Mouse (Mus musculus) liver, embryonic 14.5 days (tissue): ENCODE data around the gene 4931429L15Rik. TPM values are rescaled to one million over a fixed set of nuclear protein-coding genes. Genes with fewer than 3 reads are reported as not detected.
"Not testable (repeated sequence)": the region's sequence is repeated elsewhere in the genome, so short reads cannot be mapped to it uniquely, and the experiment has no call there.

Experiments
- ATAC-seq: fragments of 200-750 bp; cut with Nextera tagmentation; 2 replicates; pipeline ENCODE4 v1.8.0; 2017; ENCODE audit warnings: moderate number of reproducible peaks, mild to moderate bottlenecking, moderate library complexity; ENCODE audit not compliant: insufficient read depth
- DNase-seq, 3 experiments: peaks; one replicate each; pipeline ENCODE4 v3.0.0-alpha.2; 2012 to 2013; ENCODE audit warnings: low read depth in 3 of 3, low spot score in 3 of 3
- H3K27ac ChIP-seq: fragments of 300-500 bp; sonication (generic); 2 replicates; pipeline ENCODE4 v1.5.1; 2014; ENCODE audit warnings: moderate library complexity, mild to moderate bottlenecking, control low read depth, inconsistent platforms
- H3K27me3 ChIP-seq: fragments of 300-500 bp; sonication (generic); 2 replicates; pipeline ENCODE4 v1.6.1; 2014; ENCODE audit warnings: mild to moderate bottlenecking, low read length, moderate library complexity; ENCODE audit not compliant: control insufficient read depth, insufficient read depth
- H3K36me3 ChIP-seq: fragments of 300-500 bp; sonication (generic); replicated peaks from 2 replicates; pipeline ENCODE4 v1.6.1; 2014; ENCODE audit warnings: low read depth; ENCODE audit not compliant: control insufficient read depth, insufficient read depth
- H3K4me1 ChIP-seq, 2 experiments: fragments of 200-500 bp in 1 of 2; fragments of 300-500 bp in 1 of 2; sonication (generic) in 1 of 2; replicated peaks; 2 replicates each; pipeline ENCODE4 v1.6.1; 2012 to 2014; ENCODE audit warnings: antibody characterized with exemption in 1 of 2, inconsistent platforms in 1 of 2, low read length in 1 of 2; ENCODE audit not compliant: control insufficient read depth in 2 of 2, insufficient read depth in 2 of 2
- H3K4me2 ChIP-seq: fragments of 300-500 bp; sonication (generic); 2 replicates; pipeline ENCODE4 v1.6.1; 2014; ENCODE audit warnings: low read depth, mild to moderate bottlenecking, control low read depth, moderate library complexity
- H3K4me3 ChIP-seq, 2 experiments: fragments of 200-500 bp in 1 of 2; fragments of 300-500 bp in 1 of 2; sonication (generic) in 1 of 2; 2 replicates each; pipeline ENCODE4 v1.5.1; 2012 to 2014; ENCODE audit warnings: low read depth in 2 of 2, low read length in 2 of 2, mild to moderate bottlenecking in 2 of 2, control low read depth in 1 of 2, inconsistent platforms in 1 of 2, moderate library complexity in 1 of 2; ENCODE audit not compliant: insufficient read depth in 1 of 2
- H3K9ac ChIP-seq: fragments of 300-500 bp; sonication (generic); replicated peaks from 2 replicates; pipeline ENCODE4 v1.6.1; 2014; ENCODE audit warnings: mild to moderate bottlenecking, control low read depth, moderate library complexity
- H3K9me3 ChIP-seq: fragments of 300-500 bp; sonication (generic); 2 replicates; pipeline ENCODE4 v1.6.1; 2016; ENCODE audit warnings: low read length, mixed read lengths; ENCODE audit not compliant: control insufficient read depth
- CTCF ChIP-seq: IDR thresholded peaks from 2 replicates; pipeline ENCODE4 v1.5.1; 2016; ENCODE audit warnings: antibody characterized with exemption, low read depth, control low read depth
- EP300 ChIP-seq: IDR thresholded peaks from 2 replicates; pipeline ENCODE4 v1.6.1; 2016; ENCODE audit warnings: antibody characterized with exemption, low read depth
- WGBS: fragments of 180-500 bp; shearing (Covaris S2); extraction: QIAGEN DNeasy Blood & Tissue Kit; methylation state at CpG from one replicate; pipeline ENCODE4 v1.1.7; 2014; ENCODE audit not compliant: insufficient replicate concordance; 5-methylcytosine and 5-hydroxymethylcytosine counted together
- polyA plus RNA-seq, 2 experiments: library from polyadenylated mRNA; depleted of rRNA in 1 of 2; stranded (reverse) in 1 of 2; unstranded in 1 of 2; fragments of >200 nt; fragmentation: Nextera tagmentation in 1 of 2; extraction: Ambion mirVana in 1 of 2; gene quantifications; 2 replicates each; pipeline versions ENCODE4 v1.2.1 to v1.2.3; 2012 to 2014

The 4931429L15Rik gene
- not detected in 2 replicates for polyA plus RNA-seq (2012; rRNA removed)
- polyA plus RNA-seq (2014; fragmentation: Nextera tagmentation; extraction: Ambion mirVana), result not detected in 2 replicates

DNA sequence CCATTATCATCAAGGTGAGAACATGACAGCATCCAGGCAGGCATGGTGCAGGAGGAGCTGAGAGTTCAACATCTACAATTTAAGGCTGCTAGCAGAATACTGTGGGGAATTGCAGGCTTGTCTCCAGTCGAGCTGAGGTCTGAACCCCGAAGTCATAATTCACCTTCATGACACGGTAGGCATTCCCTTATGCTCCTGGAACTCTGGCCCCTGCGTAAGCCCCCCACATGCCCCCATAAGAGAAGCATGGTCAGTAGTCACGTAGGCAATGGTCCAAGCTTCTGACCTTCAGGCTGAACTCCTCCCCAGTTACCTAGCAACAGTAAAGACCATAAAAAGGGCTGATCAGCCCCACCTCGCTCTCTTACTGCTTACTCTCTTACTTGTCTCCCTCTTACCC is at the start of gene 4931429L15Rik:
Gene 4931429L15Rik (minus strand): TSS at position 101 of the 400 bp plus-strand sequence.
- not testable (repeated sequence) for H3K4me3 ChIP-seq, ATAC-seq, H3K27ac ChIP-seq, H3K36me3 ChIP-seq, H3K9ac ChIP-seq, H3K9me3 ChIP-seq, H3K4me1 ChIP-seq, H3K27me3 ChIP-seq, H3K4me2 ChIP-seq, DNase-seq
- 55% methylated on average over 6 of the region's 6 CpGs for WGBS

DNA sequence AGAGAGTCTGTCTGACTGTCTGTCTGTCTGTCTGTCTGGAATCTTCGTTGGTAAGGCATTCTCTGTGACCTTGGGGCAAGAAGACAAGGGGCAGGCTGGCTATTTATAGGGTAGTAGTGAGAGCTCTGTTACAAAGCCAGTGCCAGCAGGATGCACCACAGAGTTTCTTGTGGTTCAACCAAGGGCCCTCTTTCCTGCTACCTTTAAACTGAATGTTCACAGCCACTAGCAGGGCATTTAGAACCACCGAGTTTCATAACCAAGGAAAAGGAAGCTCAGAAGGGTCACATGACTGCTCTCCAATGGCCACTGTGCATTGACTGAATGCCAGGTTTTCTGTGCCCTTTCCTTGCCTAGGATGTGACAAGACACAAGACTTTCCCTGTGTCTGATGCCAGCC is 42.7 kb upstream of the 4931429L15Rik start:
- Histone ChIP-seq H3K9ac (no peak overlapping the region), H3K27me3 (no peaks in the 10 kb centered on the region), H3K27ac (no peak overlapping the region), H3K4me2 (no peak overlapping the region), H3K36me3 (no peaks in the 10 kb centered on the region), H3K4me1 (no peaks in the 10 kb centered on the region), H3K4me3 (no peak overlapping the region), H3K9me3 (no peaks in the 10 kb centered on the region)
- TF ChIP-seq EP300, result no peak
- TF ChIP-seq CTCF, result no peak
- 16% methylated on average over 2 of the region's 2 CpGs for WGBS
- no peak for ATAC-seq
- no peak for DNase-seq

DNA sequence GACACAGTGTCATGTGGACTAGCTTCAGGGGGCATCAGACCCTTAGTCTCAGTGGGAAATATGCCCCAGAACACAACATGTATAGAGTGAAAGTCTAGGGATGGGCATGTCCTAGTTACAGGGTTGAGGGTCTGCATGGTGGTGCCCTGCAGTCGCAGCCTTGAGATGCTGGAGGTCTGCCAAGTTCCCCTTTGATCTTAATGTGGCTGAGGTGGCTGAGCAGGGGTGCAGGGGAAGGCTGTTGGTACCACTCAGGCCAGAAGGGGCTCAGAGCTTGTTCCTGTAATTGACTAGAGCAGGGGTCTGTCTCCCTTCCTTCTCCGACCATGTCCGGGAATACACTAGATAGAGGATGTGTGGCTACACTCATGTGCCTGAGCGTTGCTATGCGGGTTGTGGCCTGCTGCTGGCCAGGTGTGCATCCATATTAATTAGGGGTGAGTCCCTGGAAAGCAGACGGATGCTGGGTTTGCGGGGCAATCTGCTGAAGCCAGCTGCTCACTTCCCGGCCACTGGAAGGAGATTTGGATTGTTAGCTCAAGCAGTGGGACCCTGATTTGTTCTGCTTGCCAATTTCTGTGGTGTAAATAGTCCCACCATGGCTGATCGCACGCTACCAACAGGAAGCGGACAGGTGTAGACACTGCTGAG is 41.8 kb upstream of the 4931429L15Rik start:
- no peak for DNase-seq
- Histone ChIP-seq H3K4me2 (no peak overlapping the region), H3K27me3 (no peaks in the 10 kb centered on the region), H3K4me3 (no peak overlapping the region), H3K36me3 (no peaks in the 10 kb centered on the region), H3K4me1 (no peaks in the 10 kb centered on the region), H3K9me3 (no peaks in the 10 kb centered on the region), H3K9ac (no peak overlapping the region), H3K27ac (no peak overlapping the region)
- no peak for ATAC-seq
- TF ChIP-seq CTCF (no peak), EP300 (no peak)
- 53% methylated on average over 11 of the region's 11 CpGs for whole genome bisulfite sequencing

DNA sequence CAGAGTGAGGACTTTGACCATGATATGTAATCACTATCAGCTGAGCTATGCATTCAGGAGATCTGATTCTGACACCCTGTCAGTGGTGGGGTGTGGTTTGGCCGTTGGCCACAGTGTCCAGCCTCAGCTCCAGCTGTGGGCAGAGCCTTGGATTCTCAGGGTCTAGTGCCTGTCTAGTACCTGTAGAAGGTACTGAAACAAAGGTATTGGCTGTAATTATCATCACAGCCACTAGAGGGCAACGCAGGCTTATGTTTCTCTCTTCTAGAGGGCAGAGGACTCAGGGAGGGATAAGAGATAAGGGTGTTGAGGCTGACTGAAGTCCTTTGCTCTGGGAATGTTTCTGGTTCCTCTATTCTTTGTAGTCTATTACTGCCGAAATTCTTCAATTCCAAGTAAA is 34.2 kb upstream of the 4931429L15Rik start:
- 5% methylated on average over 3 of the region's 3 CpGs for WGBS
- Histone ChIP-seq H3K27ac (no peak overlapping the region), H3K4me1 (no peaks in the 10 kb centered on the region), H3K9ac (no peak overlapping the region), H3K9me3 (no peaks in the 10 kb centered on the region), H3K27me3 (peaks cover 6% of the 10 kb centered on the region), H3K4me3 (no peak overlapping the region), H3K36me3 (no peaks in the 10 kb centered on the region), H3K4me2 (no peak overlapping the region)
- DNase-seq (peak; percentile 27 to 33 (median 28)), ATAC-seq (no peak)
- no peak for TF ChIP-seq EP300
- TF ChIP-seq CTCF, result peak; percentile 74

DNA sequence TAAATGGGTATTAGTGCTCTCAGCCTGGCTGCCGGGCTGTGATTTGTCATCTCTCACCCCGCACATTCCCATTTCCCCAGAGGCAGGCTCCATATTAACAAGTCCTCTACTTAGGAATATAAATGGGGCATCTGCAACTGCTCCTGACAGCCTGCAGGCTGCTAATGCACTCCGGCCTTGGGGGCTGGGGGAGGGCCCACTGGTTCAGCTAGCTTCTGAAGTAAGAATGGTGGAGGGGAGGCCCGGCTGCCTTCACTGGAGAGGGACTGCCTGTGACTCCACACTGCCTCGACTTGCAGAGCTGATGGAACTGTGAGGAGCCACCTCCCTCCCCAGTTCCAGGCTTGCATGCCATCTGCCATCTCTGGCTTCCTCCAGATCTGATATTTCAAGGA is 33.5 kb upstream of the 4931429L15Rik start:
- Histone ChIP-seq H3K27ac (no peak overlapping the region), H3K36me3 (no peaks in the 10 kb centered on the region), H3K9ac (no peak overlapping the region), H3K4me1 (no peaks in the 10 kb centered on the region), H3K4me3 (no peak overlapping the region), H3K27me3 (peaks cover 6% of the 10 kb centered on the region), H3K4me2 (no peak overlapping the region), H3K9me3 (no peaks in the 10 kb centered on the region)
- TF ChIP-seq CTCF (no peak), EP300 (no peak)
- DNase-seq (no peak), ATAC-seq (no peak)
- WGBS, result 14% methylated on average over 5 of the region's 5 CpGs
